Mouse (Mus musculus) midbrain, embryonic 11.5 days (tissue): ENCODE results near the gene Dag1. TPM values are rescaled to one million over a fixed set of nuclear protein-coding genes. Genes with fewer than 3 reads are reported as not detected.

Experiments
- ATAC-seq: fragments of 200-750 bp; cut with Nextera tagmentation; 2 replicates; pipeline ENCODE4 v1.8.0; 2017; ENCODE audit warnings: moderate TSS enrichment, moderate library complexity; ENCODE audit not compliant: low FRiP score
- DNase-seq: peaks from one replicate; pipeline ENCODE4 v3.0.0; 2015; ENCODE audit warnings: low spot score; ENCODE audit errors: missing footprints
- H3K27ac ChIP-seq: fragments of 300-500 bp; sonication (generic); 2 replicates; pipeline ENCODE4 v1.5.1; 2014; ENCODE audit warnings: low read depth, low read length
- H3K27me3 ChIP-seq: fragments of 300-500 bp; sonication (generic); 2 replicates; pipeline ENCODE4 v1.6.1; 2014; ENCODE audit warnings: mild to moderate bottlenecking, low read length, moderate library complexity, mixed read lengths; ENCODE audit not compliant: control insufficient read depth, insufficient read depth
- H3K36me3 ChIP-seq: fragments of 300-500 bp; sonication (generic); 2 replicates; pipeline ENCODE4 v1.6.1; 2014; ENCODE audit warnings: mild to moderate bottlenecking, low read length, moderate library complexity, mixed read lengths; ENCODE audit not compliant: control insufficient read depth, insufficient read depth
- H3K4me1 ChIP-seq: fragments of 300-500 bp; sonication (generic); 2 replicates; pipeline ENCODE4 v1.6.1; 2014; ENCODE audit warnings: low read length; ENCODE audit not compliant: control insufficient read depth, insufficient read depth
- H3K4me2 ChIP-seq: fragments of 300-500 bp; sonication (generic); 2 replicates; pipeline ENCODE4 v1.6.1; 2014; ENCODE audit warnings: mild to moderate bottlenecking, moderate library complexity
- H3K4me3 ChIP-seq: fragments of 300-500 bp; sonication (generic); 2 replicates; pipeline ENCODE4 v1.5.1; 2014; ENCODE audit warnings: low read depth, low read length
- H3K9ac ChIP-seq: fragments of 300-500 bp; sonication (generic); 2 replicates; pipeline ENCODE4 v1.6.1; 2014; ENCODE audit warnings: low read length
- H3K9me3 ChIP-seq: fragments of 300-500 bp; sonication (generic); 2 replicates; pipeline ENCODE4 v1.6.1; 2016; ENCODE audit warnings: low read length; ENCODE audit not compliant: control insufficient read depth
- WGBS: fragments of 180-500 bp; shearing (Covaris S2); extraction: QIAGEN DNeasy Blood & Tissue Kit; methylation state at CpG from one replicate; pipeline ENCODE4 v1.1.7; 2014; 5-methylcytosine and 5-hydroxymethylcytosine counted together
- polyA plus RNA-seq: library from polyadenylated mRNA; unstranded; fragments of >200 nt; fragmentation: Nextera tagmentation; extraction: Ambion mirVana; gene quantifications from 2 replicates; pipeline ENCODE4 v1.2.1, GENCODE M21; 2014

Dag1 gene
- polyA plus RNA-seq, 1 experiment from 2014 or later = 55.2 TPM

- WGBS = 96% methylated on average over 3 of the region's 3 CpGs
- ATAC-seq = no peak
These were observed 19.2 kb downstream of the Dag1 start for GRCm38 (mm10) chr9:108244540-108244939.

GRCm38 (mm10) chr9:108239951-108240350, 23.8 kb downstream of the Dag1 start:
- no peak overlapping the region for H3K27ac ChIP-seq
- no peak overlapping the region for H3K4me2 ChIP-seq
- no peak overlapping the region for H3K9ac ChIP-seq
- no peaks in the 10 kb centered on the region for H3K27me3 ChIP-seq
- no peaks in the 10 kb centered on the region for H3K9me3 ChIP-seq
- ATAC-seq (no peak), DNase-seq (no peak)
- peaks cover 2% of the 10 kb centered on the region; the same call in 1 of the 2 replicates for H3K36me3 ChIP-seq
- H3K4me1 ChIP-seq = no peaks in the 10 kb centered on the region
- H3K4me3 ChIP-seq = no peak overlapping the region
- 80% methylated on average over 5 of the region's 5 CpGs for WGBS

More at GRCm38 (mm10) chr9:108244540-108244939, 19.2 kb downstream of the Dag1 start:
- H3K27ac ChIP-seq = no peak overlapping the region
- H3K36me3 ChIP-seq = no peaks in the 10 kb centered on the region
- no peak overlapping the region for H3K4me3 ChIP-seq
- H3K4me2 ChIP-seq = no peak overlapping the region
- H3K27me3 ChIP-seq = no peaks in the 10 kb centered on the region
- H3K9ac ChIP-seq = no peak overlapping the region
- H3K4me1 ChIP-seq = no peaks in the 10 kb centered on the region
- H3K9me3 ChIP-seq = no peaks in the 10 kb centered on the region
- no peak for DNase-seq

GRCm38 (mm10) chr9:108238831-108239230, 24.9 kb downstream of the Dag1 start:
- no peak overlapping the region for H3K27ac ChIP-seq
- ATAC-seq (no peak), DNase-seq (no peak)
- H3K27me3 ChIP-seq = no peaks in the 10 kb centered on the region
- H3K4me2 ChIP-seq = no peak overlapping the region
- H3K9me3 ChIP-seq = no peaks in the 10 kb centered on the region
- H3K4me1 ChIP-seq = no peaks in the 10 kb centered on the region
- 86% methylated on average over 3 of the region's 3 CpGs for WGBS
- no peak overlapping the region for H3K4me3 ChIP-seq
- H3K36me3 ChIP-seq = peaks cover 5% of the 10 kb centered on the region; the same call in 1 of the 2 replicates
- H3K9ac ChIP-seq = no peak overlapping the region

GRCm38 (mm10) chr9:108238402-108238801, 25.4 kb downstream of the Dag1 start:
- H3K27ac ChIP-seq = no peak overlapping the region
- H3K4me3 ChIP-seq = no peak overlapping the region
- H3K4me1 ChIP-seq = no peaks in the 10 kb centered on the region
- H3K4me2 ChIP-seq = no peak overlapping the region
- no peak overlapping the region for H3K9ac ChIP-seq
- peaks cover 5% of the 10 kb centered on the region; the same call in 1 of the 2 replicates for H3K36me3 ChIP-seq
- WGBS = 94% methylated on average over 2 of the region's 2 CpGs
- no peaks in the 10 kb centered on the region for H3K27me3 ChIP-seq
- no peak for ATAC-seq
- H3K9me3 ChIP-seq = no peaks in the 10 kb centered on the region
- no peak for DNase-seq

GRCm38 (mm10) chr9:108234682-108235081, 29.1 kb downstream of the Dag1 start:
- no peak for DNase-seq
- 92% methylated on average over 2 of the region's 2 CpGs for WGBS
- no peaks in the 10 kb centered on the region for H3K27me3 ChIP-seq
- no peak overlapping the region for H3K4me2 ChIP-seq
- H3K4me1 ChIP-seq = no peaks in the 10 kb centered on the region
- no peaks in the 10 kb centered on the region for H3K9me3 ChIP-seq
- no peak overlapping the region for H3K9ac ChIP-seq
- peaks cover 5% of the 10 kb centered on the region; the same call in 1 of the 2 replicates for H3K36me3 ChIP-seq
- no peak for ATAC-seq
- no peak overlapping the region for H3K27ac ChIP-seq
- no peak overlapping the region for H3K4me3 ChIP-seq

GRCm38 (mm10) chr9:108232908-108233307, 30.9 kb downstream of the Dag1 start:
- DNase-seq (no peak), ATAC-seq (no peak)
- Histone ChIP-seq H3K9me3 (no peaks in the 10 kb centered on the region), H3K4me1 (peaks cover 7% of the 10 kb centered on the region), H3K36me3 (0 out of 2 replicates have a peak, but pooled peaks cover 3% of the 10 kb centered on the region), H3K9ac (no peak overlapping the region), H3K27ac (no peak overlapping the region), H3K4me2 (no peak overlapping the region), H3K4me3 (no peak overlapping the region), H3K27me3 (no peaks in the 10 kb centered on the region)
- whole genome bisulfite sequencing = 88% methylated on average over 2 of the region's 2 CpGs

- Histone ChIP-seq H3K4me1 (peaks cover 7% of the 10 kb centered on the region), H3K27me3 (no peaks in the 10 kb centered on the region), H3K4me3 (no peak overlapping the region), H3K27ac (no peak overlapping the region), H3K4me2 (no peak overlapping the region), H3K36me3 (no peaks in the 10 kb centered on the region), H3K9ac (no peak overlapping the region), H3K9me3 (no peaks in the 10 kb centered on the region)
- DNase-seq (no peak), ATAC-seq (no peak)
- 39% methylated on average over 2 of the region's 2 CpGs for WGBS
These were observed 35.7 kb downstream of the Dag1 start for GRCm38 (mm10) chr9:108227911-108228649.

- Histone ChIP-seq H3K36me3 (no peaks in the 10 kb centered on the region), H3K4me2 (no peak overlapping the region), H3K4me1 (peaks cover 7% of the 10 kb centered on the region), H3K27ac (no peak overlapping the region), H3K9me3 (no peaks in the 10 kb centered on the region), H3K9ac (no peak overlapping the region), H3K4me3 (no peak overlapping the region), H3K27me3 (no peaks in the 10 kb centered on the region)
- DNase-seq (no peak), ATAC-seq (no peak)
- 92% methylated on average over 2 of the region's 2 CpGs for WGBS
These were observed 38.6 kb downstream of the Dag1 start for GRCm38 (mm10) chr9:108225166-108225565.

- H3K4me1 ChIP-seq = peaks cover 7% of the 10 kb centered on the region
- 94% methylated on average over 1 of the region's 1 CpGs for WGBS
- no peaks in the 10 kb centered on the region for H3K9me3 ChIP-seq
- no peak overlapping the region for H3K27ac ChIP-seq
- DNase-seq = peak; percentile 14
- H3K36me3 ChIP-seq = no peaks in the 10 kb centered on the region
- no peak overlapping the region for H3K4me3 ChIP-seq
- H3K4me2 ChIP-seq = no peak overlapping the region
- H3K27me3 ChIP-seq = no peaks in the 10 kb centered on the region
- ATAC-seq = no peak
- H3K9ac ChIP-seq = no peak overlapping the region
These were observed 40.1 kb downstream of the Dag1 start for GRCm38 (mm10) chr9:108223633-108224032.
